Mouse (Mus musculus): ENCODE results near the gene Dop1b.
"Not testable (repeated sequence)": the region's sequence is repeated elsewhere in the genome, so short reads cannot be mapped to it uniquely, and the experiment has no call there.

The Dop1b gene

GRCm38 (mm10) chr16:93797021-93797840 lies 85.5 kb downstream of the Dop1b start:
- DNase-seq (ENCODE audit: low spot score): no peak

GRCm38 (mm10) chr16:93797841-93798492 lies 86.3 kb downstream of the Dop1b start:
- no peak for DNase-seq (ENCODE audit: low spot score)

- no peak for DNase-seq (ENCODE audit: low spot score)
Measured at GRCm38 (mm10) chr16:93798623-93799022, 86.9 kb downstream of the Dop1b start.

GRCm38 (mm10) chr16:93799071-93799470 lies 87.4 kb downstream of the Dop1b start:
- DNase-seq (ENCODE audit: low spot score): no peak

- DNase-seq (ENCODE audit: low spot score): no peak
Measured at GRCm38 (mm10) chr16:93799936-93800335, 88.2 kb downstream of the Dop1b start.

GRCm38 (mm10) chr16:93807167-93807566 lies 95.5 kb downstream of the Dop1b start:
- no peak for DNase-seq (ENCODE audit: low spot score)

GRCm38 (mm10) chr16:93807961-93808554 lies 96.4 kb downstream of the Dop1b start:
- no peak for DNase-seq (ENCODE audit: low spot score)

GRCm38 (mm10) chr16:93815856-93816736 lies 104.4 kb downstream of the Dop1b start:
- DNase-seq (ENCODE audit: low spot score): peak; percentile 63

GRCm38 (mm10) chr16:93816861-93817260 lies 105.2 kb downstream of the Dop1b start:
- DNase-seq (ENCODE audit: low spot score): no peak

- DNase-seq (ENCODE audit: low spot score): no peak
Measured at GRCm38 (mm10) chr16:93817371-93817770, 105.7 kb downstream of the Dop1b start.

- no peak for DNase-seq (ENCODE audit: low spot score)
Measured at GRCm38 (mm10) chr16:93818691-93819324, 107.1 kb downstream of the Dop1b start.

- DNase-seq (ENCODE audit: low spot score): no peak
Measured at GRCm38 (mm10) chr16:93819325-93819696, 107.6 kb downstream of the Dop1b start.

- DNase-seq (ENCODE audit: low spot score): no peak
Measured at GRCm38 (mm10) chr16:93820040-93820439, 108.3 kb downstream of the Dop1b start.

- no peak for DNase-seq (ENCODE audit: low spot score)
Measured at GRCm38 (mm10) chr16:93821706-93822105, 110.0 kb downstream of the Dop1b start.

GRCm38 (mm10) chr16:93822433-93823225 lies 110.9 kb downstream of the Dop1b start:
- not testable (repeated sequence) for DNase-seq (ENCODE audit: low spot score)

- no peak for DNase-seq (ENCODE audit: low spot score)
Measured at GRCm38 (mm10) chr16:93824799-93825198, 113.1 kb downstream of the Dop1b start.

GRCm38 (mm10) chr16:93825463-93825862 lies 113.8 kb downstream of the Dop1b start:
- no peak for DNase-seq (ENCODE audit: low spot score)

GRCm38 (mm10) chr16:93826054-93826453 lies 114.3 kb downstream of the Dop1b start:
- no peak for DNase-seq (ENCODE audit: low spot score)

GRCm38 (mm10) chr16:93826478-93826877 lies 114.8 kb downstream of the Dop1b start:
- not testable (repeated sequence) for DNase-seq (ENCODE audit: low spot score)

GRCm38 (mm10) chr16:93826909-93827308 lies 115.2 kb downstream of the Dop1b start:
- no peak for DNase-seq (ENCODE audit: low spot score)

GRCm38 (mm10) chr16:93829526-93829925 lies 117.8 kb downstream of the Dop1b start:
- DNase-seq (ENCODE audit: low spot score): no peak

Measured in layer of hippocampus, adult 11-12 months (tissue).